Mouse (Mus musculus) heart, embryonic 13.5 days (tissue): ENCODE measurements around the gene Ankrd52. TPM values are rescaled to one million over a fixed set of nuclear protein-coding genes. Genes with fewer than 3 reads are reported as not detected.
A peak's percentile ranks its signal among the peaks of the same experiment; 100 is the strongest.

ENCODE experiments used
- ATAC-seq: fragments of 200-750 bp; cut with Nextera tagmentation; 2 replicates; pipeline ENCODE4 v1.8.0; 2017; ENCODE audit warnings: moderate TSS enrichment; ENCODE audit not compliant: insufficient number of reproducible peaks, low FRiP score, low TSS enrichment; ENCODE audit errors: extremely low read depth
- H3K27ac ChIP-seq: fragments of 300-500 bp; sonication (generic); replicated peaks from 2 replicates; pipeline ENCODE4 v1.5.1; 2015; ENCODE audit warnings: moderate library complexity, mild to moderate bottlenecking, inconsistent platforms
- H3K27me3 ChIP-seq: fragments of 300-500 bp; sonication (generic); replicated peaks from 2 replicates; pipeline ENCODE4 v1.6.1; 2015; ENCODE audit warnings: mild to moderate bottlenecking, inconsistent platforms
- H3K36me3 ChIP-seq: fragments of 300-500 bp; sonication (generic); 2 replicates; pipeline ENCODE4 v1.6.1; 2015; ENCODE audit warnings: mild to moderate bottlenecking, inconsistent platforms
- H3K4me1 ChIP-seq: fragments of 300-500 bp; sonication (generic); 2 replicates; pipeline ENCODE4 v1.6.1; 2015; ENCODE audit warnings: inconsistent platforms
- H3K4me2 ChIP-seq: fragments of 300-500 bp; sonication (generic); 2 replicates; pipeline ENCODE4 v1.6.1; 2015; ENCODE audit warnings: inconsistent platforms, mild to moderate bottlenecking, moderate library complexity
- H3K4me3 ChIP-seq: fragments of 300-500 bp; sonication (generic); 2 replicates; pipeline ENCODE4 v1.5.1; 2015; ENCODE audit warnings: moderate library complexity, mild to moderate bottlenecking, inconsistent platforms
- H3K9ac ChIP-seq: fragments of 300-500 bp; sonication (generic); 2 replicates; pipeline ENCODE4 v1.6.1; 2015; ENCODE audit warnings: inconsistent platforms, mild to moderate bottlenecking, moderate library complexity
- H3K9me3 ChIP-seq: fragments of 300-500 bp; sonication (generic); 2 replicates; pipeline ENCODE4 v1.6.1; 2016; ENCODE audit warnings: inconsistent platforms
- WGBS: fragments of 180-500 bp; shearing (Covaris S2); methylation state at CpG from one replicate; pipeline ENCODE4 v1.1.7; 2015; ENCODE audit warnings: mixed read lengths; 5-methylcytosine and 5-hydroxymethylcytosine counted together
- polyA plus RNA-seq: library from polyadenylated mRNA; unstranded; fragments of >200 nt; fragmentation: Nextera tagmentation; extraction: Ambion mirVana; gene quantifications from 2 replicates; pipeline ENCODE4 v1.2.1, GENCODE M21; 2015

The Ankrd52 gene
- polyA plus RNA-seq, 1 experiment from 2014 or later: 9.4 TPM

GRCm38 (mm10) chr10:128424604-128425003, 47.7 kb downstream of the Ankrd52 start:
- peak overlapping the region; percentile 40 for H3K9ac ChIP-seq
- H3K4me3 ChIP-seq: no peak overlapping the region
- ATAC-seq: no peak
- H3K27me3 ChIP-seq: no peaks in the 10 kb centered on the region
- peak overlapping the region; percentile 54 for H3K27ac ChIP-seq
- peak overlapping the region; percentile 4; the same call in 1 of the 2 replicates for H3K4me2 ChIP-seq
- H3K36me3 ChIP-seq: peaks cover 67% of the 10 kb centered on the region
- H3K4me1 ChIP-seq: peaks cover 12% of the 10 kb centered on the region
- 37% methylated on average over 7 of the region's 7 CpGs for WGBS
- no peaks in the 10 kb centered on the region for H3K9me3 ChIP-seq

- H3K9me3 ChIP-seq: no peaks in the 10 kb centered on the region
- no peak for ATAC-seq
- peak overlapping the region; percentile 54 for H3K27ac ChIP-seq
- H3K36me3 ChIP-seq: peaks cover 67% of the 10 kb centered on the region
- H3K9ac ChIP-seq: no peak overlapping the region; the same call in 1 of the 2 replicates
- H3K4me3 ChIP-seq: no peak overlapping the region
- 77% methylated on average over 3 of the region's 3 CpGs for WGBS
- H3K4me2 ChIP-seq: no peak overlapping the region
- H3K27me3 ChIP-seq: no peaks in the 10 kb centered on the region
- H3K4me1 ChIP-seq: peaks cover 12% of the 10 kb centered on the region
Measured at GRCm38 (mm10) chr10:128425260-128425659, 48.3 kb downstream of the Ankrd52 start.

GRCm38 (mm10) chr10:128429052-128429451, 52.1 kb downstream of the Ankrd52 start:
- peaks cover 64% of the 10 kb centered on the region for H3K36me3 ChIP-seq
- peaks cover 12% of the 10 kb centered on the region for H3K4me1 ChIP-seq
- H3K9ac ChIP-seq: no peak overlapping the region
- H3K4me3 ChIP-seq: no peak overlapping the region
- no peak for ATAC-seq
- no peaks in the 10 kb centered on the region for H3K9me3 ChIP-seq
- H3K4me2 ChIP-seq: no peak overlapping the region
- H3K27me3 ChIP-seq: no peaks in the 10 kb centered on the region
- WGBS: 86% methylated on average over 5 of the region's 5 CpGs
- H3K27ac ChIP-seq: no peak overlapping the region

DNA sequence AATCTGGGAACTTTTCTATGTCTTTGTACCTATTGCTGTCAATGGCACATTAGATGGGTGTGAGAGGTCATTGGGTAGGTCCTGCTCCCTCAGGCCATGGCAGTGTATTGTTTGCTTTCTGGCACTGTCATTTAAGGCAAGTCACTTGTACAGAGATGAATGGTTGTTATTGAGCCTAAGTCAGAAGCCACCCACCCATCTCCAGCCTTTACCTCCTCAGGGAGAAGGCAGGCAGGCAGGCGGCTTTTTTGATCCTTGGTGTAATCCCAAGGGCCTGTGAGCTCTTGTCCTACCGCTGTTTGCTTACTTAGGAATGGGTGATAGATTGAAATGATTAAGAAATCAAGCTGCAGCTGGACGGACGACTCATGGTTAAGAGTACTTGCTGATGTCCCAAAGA, 52.5 kb downstream of the Ankrd52 start:
- no peaks in the 10 kb centered on the region for H3K27me3 ChIP-seq
- no peak overlapping the region for H3K4me3 ChIP-seq
- peaks cover 8% of the 10 kb centered on the region for H3K4me1 ChIP-seq
- no peak overlapping the region for H3K27ac ChIP-seq
- no peak for ATAC-seq
- H3K4me2 ChIP-seq: no peak overlapping the region
- peaks cover 67% of the 10 kb centered on the region for H3K36me3 ChIP-seq
- H3K9ac ChIP-seq: no peak overlapping the region
- 80% methylated on average over 4 of the region's 4 CpGs for WGBS
- no peaks in the 10 kb centered on the region for H3K9me3 ChIP-seq

DNA sequence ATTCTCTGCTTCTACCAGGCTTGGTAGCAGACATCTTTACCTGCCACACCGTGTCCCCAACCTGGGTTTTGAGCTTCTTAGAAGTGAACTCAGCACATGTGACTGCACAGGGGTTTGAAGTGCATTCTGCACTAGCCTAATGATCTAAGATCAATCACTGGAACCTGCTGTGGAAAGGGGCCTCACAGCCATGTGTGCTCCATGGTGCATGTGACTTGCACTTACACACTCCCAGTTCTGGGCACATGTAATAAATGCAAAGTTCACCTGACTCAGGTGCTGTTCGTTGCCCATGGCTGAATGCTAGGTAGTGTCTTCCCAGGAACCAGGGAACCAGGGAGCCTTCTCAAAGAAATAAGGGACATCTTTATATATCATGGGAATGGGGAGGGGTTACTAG, 56.5 kb downstream of the Ankrd52 start:
- H3K9me3 ChIP-seq: no peaks in the 10 kb centered on the region
- H3K27ac ChIP-seq: no peak overlapping the region
- no peaks in the 10 kb centered on the region for H3K27me3 ChIP-seq
- H3K36me3 ChIP-seq: peaks cover 91% of the 10 kb centered on the region
- no peak overlapping the region for H3K4me3 ChIP-seq
- H3K4me2 ChIP-seq: no peak overlapping the region
- no peak overlapping the region for H3K9ac ChIP-seq
- ATAC-seq: no peak
- peaks cover 15% of the 10 kb centered on the region for H3K4me1 ChIP-seq
- 96% methylated on average over 2 of the region's 2 CpGs for WGBS

DNA sequence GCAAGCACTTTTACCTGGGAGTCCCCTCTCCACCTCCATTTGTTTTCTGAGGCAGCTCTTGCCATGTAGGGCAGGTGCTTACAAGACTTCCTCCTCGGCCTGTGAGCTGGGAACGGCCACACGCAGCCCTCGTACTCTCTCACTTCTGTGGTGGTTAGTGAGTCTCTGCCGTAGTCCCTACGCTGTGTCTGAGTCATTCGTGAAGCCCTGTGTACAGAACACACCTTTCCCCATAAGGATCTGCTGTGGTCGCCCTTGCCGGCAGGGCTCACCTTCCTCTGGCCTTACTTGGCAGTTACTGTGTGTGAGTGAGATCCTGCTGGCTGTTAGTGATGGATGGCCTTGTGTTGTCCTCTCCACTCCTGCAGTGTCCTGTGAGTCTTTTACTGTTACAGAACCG, 57.8 kb downstream of the Ankrd52 start:
- Histone ChIP-seq H3K9me3 (no peaks in the 10 kb centered on the region), H3K27me3 (no peaks in the 10 kb centered on the region), H3K27ac (peak overlapping the region; percentile 73; the same call in 1 of the 2 replicates), H3K4me1 (peaks cover 15% of the 10 kb centered on the region), H3K4me2 (no peak overlapping the region), H3K36me3 (peaks cover 91% of the 10 kb centered on the region), H3K9ac (peak overlapping the region; percentile 64; the same call in 1 of the 2 replicates), H3K4me3 (no peak overlapping the region)
- no peak for ATAC-seq
- 77% methylated on average over 10 of the region's 10 CpGs for WGBS

DNA sequence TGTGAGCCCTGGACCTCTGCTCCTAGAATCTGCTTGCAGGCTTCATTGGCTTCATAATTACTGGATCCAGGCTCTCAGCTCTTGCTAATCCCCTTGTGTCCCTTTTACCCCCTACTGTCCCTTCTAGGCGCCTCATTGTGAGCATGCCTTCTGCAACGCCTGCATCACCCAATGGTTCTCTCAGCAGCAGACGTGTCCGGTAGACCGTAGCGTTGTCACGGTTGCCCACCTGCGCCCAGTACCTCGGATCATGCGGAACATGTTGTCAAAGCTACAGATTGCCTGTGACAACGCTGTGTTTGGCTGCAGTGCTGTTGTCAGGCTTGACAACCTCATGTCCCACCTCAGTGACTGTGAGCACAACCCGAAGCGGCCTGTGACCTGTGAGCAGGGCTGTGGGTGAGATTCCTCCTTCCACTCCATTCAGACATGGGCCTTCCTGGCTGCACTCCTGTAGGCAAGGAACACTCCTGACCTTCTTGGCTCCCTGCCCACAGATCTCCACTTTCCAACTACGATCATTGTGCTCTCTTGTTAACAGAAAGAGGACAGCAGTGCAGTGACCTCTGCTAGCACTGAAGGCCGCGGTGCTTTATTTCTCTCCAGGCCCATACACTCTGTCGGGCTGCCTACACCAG, 58.4 kb downstream of the Ankrd52 start:
- Histone ChIP-seq H3K27me3 (no peaks in the 10 kb centered on the region), H3K27ac (peak overlapping the region; percentile 73), H3K4me1 (peaks cover 15% of the 10 kb centered on the region), H3K36me3 (peaks cover 91% of the 10 kb centered on the region), H3K9me3 (no peaks in the 10 kb centered on the region), H3K9ac (peak overlapping the region; percentile 64), H3K4me2 (no peak overlapping the region), H3K4me3 (no peak overlapping the region)
- WGBS: 73% methylated on average over 17 of the region's 17 CpGs
- ATAC-seq: 0 out of 2 replicates have a peak, but pooled peaks have one; percentile 17

DNA sequence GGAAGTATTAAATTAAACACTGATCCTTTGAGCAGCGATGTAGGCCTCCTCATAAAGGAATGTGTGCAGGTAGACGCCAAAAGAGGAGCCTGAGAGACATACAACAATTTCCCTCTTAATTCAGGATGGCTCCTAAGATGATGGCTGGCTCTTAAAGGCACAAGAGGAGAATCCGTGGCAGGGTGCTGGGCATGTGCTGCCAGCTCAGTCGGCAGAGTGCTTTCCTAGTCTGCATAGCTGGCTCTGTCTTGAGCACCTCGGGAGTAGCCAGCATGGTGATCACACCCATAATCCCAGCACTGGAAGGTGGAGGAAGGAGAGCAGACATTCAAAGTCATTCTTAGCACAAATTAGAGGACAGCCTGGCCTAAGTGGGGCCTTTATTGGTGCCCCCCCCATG, 59.0 kb downstream of the Ankrd52 start:
- H3K4me1 ChIP-seq: peaks cover 15% of the 10 kb centered on the region
- WGBS: 81% methylated on average over 5 of the region's 5 CpGs
- peak overlapping the region; percentile 64 for H3K9ac ChIP-seq
- H3K27me3 ChIP-seq: no peaks in the 10 kb centered on the region
- no peak for ATAC-seq
- no peak overlapping the region for H3K4me2 ChIP-seq
- no peaks in the 10 kb centered on the region for H3K9me3 ChIP-seq
- peaks cover 91% of the 10 kb centered on the region for H3K36me3 ChIP-seq
- no peak overlapping the region for H3K4me3 ChIP-seq
- H3K27ac ChIP-seq: peak overlapping the region; percentile 73

GRCm38 (mm10) chr10:128436376-128436775, 59.5 kb downstream of the Ankrd52 start:
- no peak for ATAC-seq
- no peaks in the 10 kb centered on the region for H3K9me3 ChIP-seq
- H3K4me3 ChIP-seq: no peak overlapping the region
- peaks cover 15% of the 10 kb centered on the region for H3K4me1 ChIP-seq
- no peak overlapping the region for H3K9ac ChIP-seq
- no peak overlapping the region; the same call in 1 of the 2 replicates for H3K27ac ChIP-seq
- no peak overlapping the region for H3K4me2 ChIP-seq
- no peaks in the 10 kb centered on the region for H3K27me3 ChIP-seq
- peaks cover 91% of the 10 kb centered on the region for H3K36me3 ChIP-seq
- WGBS: 90% methylated on average over 8 of the region's 8 CpGs

GRCm38 (mm10) chr10:128438675-128439279, 61.9 kb downstream of the Ankrd52 start:
- Histone ChIP-seq H3K4me1 (peaks cover 15% of the 10 kb centered on the region), H3K27ac (0 out of 2 replicates have a peak overlapping the region, but pooled peaks have one; percentile 24), H3K36me3 (peaks cover 83% of the 10 kb centered on the region), H3K4me2 (no peak overlapping the region), H3K4me3 (no peak overlapping the region), H3K27me3 (no peaks in the 10 kb centered on the region), H3K9me3 (no peaks in the 10 kb centered on the region), H3K9ac (no peak overlapping the region)
- no peak for ATAC-seq
- WGBS: 66% methylated on average over 10 of the region's 10 CpGs

DNA sequence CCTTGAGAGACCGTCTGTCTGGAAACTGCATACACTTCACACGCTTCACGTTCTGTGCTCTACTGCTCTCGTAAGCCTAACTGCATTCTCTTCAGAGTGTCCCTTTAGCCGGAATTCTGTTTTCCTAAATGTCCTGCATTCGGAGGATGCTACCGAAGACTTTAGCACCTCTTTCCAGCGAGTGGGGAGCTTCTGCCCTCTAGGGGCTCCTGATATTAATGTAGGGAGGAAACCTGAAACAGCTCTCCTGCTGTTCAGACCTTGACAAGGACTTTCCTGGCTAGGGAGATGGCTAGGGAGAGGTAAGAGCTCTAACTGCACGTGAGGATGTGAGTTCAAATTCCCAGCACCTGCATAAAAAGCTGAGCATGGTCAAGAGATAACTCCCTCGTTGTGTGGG, 63.5 kb downstream of the Ankrd52 start:
- WGBS: 59% methylated on average over 10 of the region's 10 CpGs
- no peaks in the 10 kb centered on the region for H3K9me3 ChIP-seq
- H3K36me3 ChIP-seq: peaks cover 69% of the 10 kb centered on the region
- peaks cover 8% of the 10 kb centered on the region for H3K4me1 ChIP-seq
- H3K9ac ChIP-seq: no peak overlapping the region
- no peak for ATAC-seq
- H3K27me3 ChIP-seq: no peaks in the 10 kb centered on the region
- H3K4me3 ChIP-seq: no peak overlapping the region
- H3K27ac ChIP-seq: no peak overlapping the region
- no peak overlapping the region for H3K4me2 ChIP-seq
